In the genomic region with DNA sequence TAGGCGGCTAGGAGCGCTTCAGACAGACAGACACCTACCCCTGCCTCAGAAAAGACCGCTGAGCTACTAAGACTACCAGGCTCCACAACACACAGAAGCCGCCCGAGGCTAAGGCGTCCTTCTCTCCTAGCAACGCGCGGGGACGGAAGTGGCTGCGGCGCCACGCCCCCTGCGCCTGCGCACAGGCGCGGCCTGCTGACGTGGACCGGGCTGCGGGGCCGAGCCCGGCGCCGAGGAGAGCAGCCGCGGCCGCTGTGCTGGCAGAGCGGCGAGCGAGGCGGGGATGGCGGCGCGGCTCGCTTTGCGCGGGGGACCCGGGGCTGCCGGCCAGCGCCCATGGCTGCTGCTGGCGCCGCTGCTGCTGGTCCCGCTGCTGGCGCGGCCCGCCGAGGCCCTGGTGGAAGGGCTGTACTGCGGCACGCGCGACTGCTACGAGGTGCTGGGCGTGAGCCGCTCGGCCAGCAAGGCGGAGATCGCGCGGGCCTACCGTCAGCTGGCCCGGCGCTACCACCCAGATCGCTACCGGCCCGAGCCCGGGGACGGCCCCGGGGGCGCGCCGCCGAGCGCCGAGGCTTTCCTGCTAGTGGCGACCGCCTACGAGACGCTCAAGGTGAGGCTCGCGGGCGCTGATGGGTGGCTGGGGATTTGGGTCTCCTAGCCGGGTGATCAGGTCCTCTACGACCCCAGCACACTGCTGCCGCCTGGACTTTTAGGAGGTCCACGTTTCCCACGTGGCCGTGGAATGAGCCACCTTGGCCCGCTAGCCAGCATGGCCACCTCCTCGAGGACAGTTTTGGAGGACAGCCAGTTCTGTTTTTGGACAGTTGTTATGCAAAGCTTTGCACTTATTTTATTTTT, we compare ENCODE assay signal across 8 mouse cellular contexts. TPM values are rescaled to one million over a fixed set of nuclear protein-coding genes. Genes with fewer than 3 reads are reported as not detected.
DNase-seq lines count a peak whose midpoint lies in the region; ATAC-seq lines count a peak whose summit lies in the region.

A gene (plus strand): TSS at position 263 of the 858 bp plus-strand sequence.

- H3K4me1 ChIP-seq in hindbrain, embryonic 14.5 days (replicated peaks; ENCODE audit: control insufficient read depth, insufficient read depth, low read length), result peaks cover 25% of the 10 kb centered on the region

- no peaks in the 10 kb centered on the region for H3K36me3 ChIP-seq in hindbrain, embryonic 14.5 days (replicated peaks; ENCODE audit: control insufficient read depth, insufficient read depth)

- DNase-seq in T-cell, adult 2 months (ENCODE audit: low spot score), result peak; percentile 93
- peak; percentile 92 to 96 for DNase-seq in cerebellum, postnatal 25 days
- DNase-seq in frontal cortex, postnatal 25 days (ENCODE audit: low spot score in 2 of 2), result peak; percentile 74 to 82
- peak; percentile 96 for DNase-seq in hindbrain, embryonic 14.5 days (ENCODE audit: low spot score)
- peak; percentile 91 to 92 for DNase-seq in layer of hippocampus, postnatal 36 days
- DNase-seq in lung, postnatal 25 days (ENCODE audit: low spot score), result peak; percentile 93
- peak; percentile 78 for DNase-seq in retina, adult 2 months (ENCODE audit: low read depth, low spot score)
- peak; percentile 93 for DNase-seq in thymus, postnatal 25 days

- H3K27ac ChIP-seq in hindbrain, embryonic 14.5 days, result peak within 1 kb of the TSS; percentile 92

- H3K9ac ChIP-seq in hindbrain, embryonic 14.5 days, result peak within 1 kb of the TSS; percentile 93

- no peaks in the 10 kb centered on the region for H3K27me3 ChIP-seq in hindbrain, embryonic 14.5 days (ENCODE audit: control insufficient read depth, insufficient read depth, low read length)

- no peaks in the 10 kb centered on the region for H3K9me3 ChIP-seq in hindbrain, embryonic 14.5 days (ENCODE audit: control insufficient read depth, low read length)

- ATAC-seq in hindbrain, embryonic 14.5 days (ENCODE audit: low FRiP score), result peak; percentile 99

- WGBS in hindbrain, embryonic 14.5 days, result under 1% methylated on average over 75 of the region's 89 CpGs

- H3K4me2 ChIP-seq in hindbrain, embryonic 14.5 days (replicated peaks), result peak within 1 kb of the TSS; percentile 60

- peak within 1 kb of the TSS; percentile 97 for H3K4me3 ChIP-seq in hindbrain, embryonic 14.5 days (replicated peaks; ENCODE audit: low read length)

RNA-seq across cellular contexts. Expression of the gene that starts here (rescaled TPM):
- polyA plus RNA-seq in hindbrain, embryonic 14.5 days (2014; fragmentation: Nextera tagmentation; extraction: Ambion mirVana), result 6.5 and 8.6 TPM in 2 replicates
- 1 to 10 TPM; 1.1 to 2.8 TPM for total RNA-seq in layer of hippocampus, postnatal 36 days (2021)

Comparison
In these comparisons a context has a peak if more than half of its experiments do, and no peak if none do; other contexts are left out.
1. Peak in every context shown above with its lines: DNase-seq, ATAC-seq, H3K4me3 ChIP-seq and H3K27ac ChIP-seq.